Mouse (Mus musculus): ENCODE data around the gene Uts2r.

The Uts2r gene

DNA sequence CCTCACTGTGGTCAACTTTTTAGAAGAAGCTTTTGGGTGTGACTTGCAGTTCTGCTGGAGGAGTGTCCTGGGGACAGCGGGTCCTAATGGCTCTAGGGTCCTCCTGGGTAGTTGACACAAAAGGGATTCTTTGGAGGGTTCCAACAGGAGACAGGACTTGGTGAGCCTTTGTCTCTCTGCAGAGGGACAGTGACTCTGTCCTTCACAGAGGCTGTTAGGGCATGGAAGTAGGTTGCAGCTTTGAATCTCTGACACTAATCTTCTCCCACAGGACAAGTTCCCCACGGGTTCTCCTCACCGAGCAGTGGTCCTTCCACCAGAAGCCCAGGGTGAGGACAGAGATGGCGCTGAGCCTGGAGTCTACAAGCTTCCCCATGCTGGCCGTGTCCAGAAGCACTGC is at the start of gene Uts2r:
Gene Uts2r (plus strand): TSS at position 301 of the 400 bp plus-strand sequence.
- ATAC-seq (ENCODE audit: low TSS enrichment): no peak

DNA sequence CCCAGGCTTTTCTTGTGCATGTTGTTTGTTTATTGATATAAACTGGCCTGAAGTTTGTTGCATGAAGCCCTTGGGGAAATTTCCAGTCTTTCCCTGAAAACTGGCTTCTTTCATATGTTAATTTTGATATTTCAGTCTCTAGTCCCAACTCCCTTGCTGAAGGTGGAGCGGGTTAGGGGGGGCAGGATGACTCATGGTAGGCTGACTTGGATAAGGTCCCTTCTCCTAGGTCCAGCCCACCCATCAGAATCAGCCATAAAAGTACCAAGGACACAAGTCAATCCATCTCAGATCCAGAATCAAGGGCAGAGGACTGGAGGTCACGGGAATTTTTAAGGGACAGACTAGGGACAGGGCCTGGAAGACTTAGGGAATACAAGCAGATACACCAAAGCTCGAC is 49.0 kb upstream of the Uts2r start:
- ATAC-seq (ENCODE audit: low TSS enrichment): no peak

DNA sequence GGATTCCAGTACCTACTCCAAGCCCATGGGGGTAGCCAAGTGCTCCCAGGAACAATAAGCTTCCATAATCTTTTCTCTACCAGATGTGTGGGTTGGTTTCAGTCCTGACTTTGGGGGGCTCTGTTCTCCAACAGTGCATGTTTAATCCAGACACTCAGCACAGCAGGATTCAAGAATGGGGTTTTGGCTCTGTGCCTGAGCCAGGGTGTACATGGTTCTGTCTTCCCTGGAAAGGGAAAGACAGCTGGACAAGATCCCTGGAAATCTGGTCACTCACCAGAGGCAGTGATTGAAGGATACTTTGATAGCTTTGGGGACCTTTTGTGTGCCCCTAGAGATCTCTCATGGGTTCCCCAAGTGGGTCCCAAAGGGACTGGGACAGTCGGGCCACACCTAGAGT is 48.5 kb upstream of the Uts2r start:
- ATAC-seq (ENCODE audit: low TSS enrichment): no peak

DNA sequence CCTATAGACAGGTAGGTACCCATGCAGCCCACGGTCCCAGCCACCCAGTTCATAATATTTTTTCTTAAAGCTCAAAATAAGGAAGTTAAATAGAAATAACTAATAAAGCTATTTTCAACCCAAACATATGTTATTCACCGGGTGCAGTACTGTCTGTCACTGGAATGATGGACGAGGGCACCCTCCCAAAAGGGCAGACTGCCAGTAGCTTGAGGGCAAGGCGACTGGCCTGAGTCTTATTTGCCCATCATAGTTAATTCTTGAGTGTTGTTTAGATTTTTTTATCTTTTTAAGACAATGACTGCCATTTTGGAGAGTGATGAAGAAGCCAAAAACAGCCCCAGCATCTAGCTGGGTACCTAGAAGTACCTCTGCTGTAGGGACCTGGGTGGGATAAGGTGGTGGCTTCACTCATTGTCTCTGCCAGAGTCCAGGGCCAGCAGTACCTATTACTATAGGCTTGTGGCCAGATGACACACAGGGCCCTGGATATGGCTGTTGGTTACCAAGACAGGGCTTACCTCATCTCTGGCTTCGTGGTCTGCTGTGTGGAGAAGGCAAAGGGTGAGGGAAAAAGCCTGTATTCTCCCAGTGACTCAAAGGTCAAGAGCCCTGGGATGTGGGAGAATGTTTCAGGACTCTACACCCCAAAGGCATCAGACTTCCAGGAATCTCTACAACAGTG is 47.8 kb upstream of the Uts2r start:
- ATAC-seq (ENCODE audit: low TSS enrichment): no peak

DNA sequence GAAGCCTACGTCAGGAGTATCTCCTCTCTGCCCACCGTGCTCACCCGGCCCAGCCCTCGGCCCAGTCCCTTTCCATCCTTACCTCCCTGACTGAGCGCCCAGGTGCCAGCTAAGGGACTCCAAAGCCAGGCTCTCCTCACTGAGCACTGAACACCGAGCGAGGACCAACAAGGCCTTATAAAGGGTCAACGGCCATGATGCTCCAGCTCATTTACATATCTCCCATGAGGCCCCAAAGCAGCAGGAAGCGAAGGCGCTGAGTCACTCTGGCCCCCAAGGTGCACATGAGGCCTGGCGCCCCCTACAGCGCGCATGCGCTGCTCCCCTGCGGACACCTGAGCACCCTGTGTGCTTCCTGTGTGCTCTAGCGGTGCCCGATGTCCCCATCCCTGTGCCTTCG is 42.0 kb upstream of the Uts2r start:
- ATAC-seq (ENCODE audit: low TSS enrichment): no peak

DNA sequence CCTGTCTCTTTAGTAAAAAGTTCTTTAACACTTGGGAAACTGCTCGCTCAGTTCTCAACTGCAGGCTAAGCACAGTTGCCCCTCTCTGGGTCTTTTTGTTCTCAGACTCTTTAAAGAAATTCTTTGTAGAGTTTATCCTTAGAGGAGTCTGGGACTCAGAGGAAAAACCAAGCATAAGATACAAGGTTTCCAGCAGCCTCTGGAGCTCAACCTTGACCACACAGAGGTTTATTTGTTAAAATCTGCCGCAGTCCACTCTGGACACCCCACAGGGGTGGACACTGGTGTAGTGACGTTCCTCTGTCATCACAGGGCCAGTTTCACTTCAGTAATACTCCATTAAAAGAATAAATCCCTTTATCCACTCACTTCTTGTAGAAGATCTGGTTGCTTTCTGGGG is 41.5 kb upstream of the Uts2r start, which contains the start of gene Tex19.2:
Gene Tex19.2 (minus strand): TSS at position 101 of the 400 bp plus-strand sequence.
- no peak for ATAC-seq (ENCODE audit: low TSS enrichment)

DNA sequence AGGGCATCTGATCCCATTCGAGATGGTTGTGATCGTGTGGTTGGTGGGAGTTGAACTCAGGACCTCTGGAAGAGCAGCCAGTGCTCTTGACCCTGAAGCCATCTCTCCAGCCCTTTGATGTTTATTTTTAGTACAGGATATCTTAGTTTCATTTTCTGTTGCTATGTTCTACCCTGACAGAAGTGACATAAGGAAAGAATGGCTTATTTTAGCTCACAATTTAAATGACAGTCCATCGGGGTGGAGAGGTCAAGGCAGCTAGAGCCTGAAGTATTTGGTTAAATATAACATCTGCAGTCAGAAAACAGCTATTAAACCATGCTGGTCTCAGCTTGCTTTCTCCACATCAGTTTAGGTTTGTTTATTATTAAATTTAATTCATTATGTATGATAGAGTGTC is 38.9 kb upstream of the Uts2r start:
- no peak for ATAC-seq (ENCODE audit: low TSS enrichment)

DNA sequence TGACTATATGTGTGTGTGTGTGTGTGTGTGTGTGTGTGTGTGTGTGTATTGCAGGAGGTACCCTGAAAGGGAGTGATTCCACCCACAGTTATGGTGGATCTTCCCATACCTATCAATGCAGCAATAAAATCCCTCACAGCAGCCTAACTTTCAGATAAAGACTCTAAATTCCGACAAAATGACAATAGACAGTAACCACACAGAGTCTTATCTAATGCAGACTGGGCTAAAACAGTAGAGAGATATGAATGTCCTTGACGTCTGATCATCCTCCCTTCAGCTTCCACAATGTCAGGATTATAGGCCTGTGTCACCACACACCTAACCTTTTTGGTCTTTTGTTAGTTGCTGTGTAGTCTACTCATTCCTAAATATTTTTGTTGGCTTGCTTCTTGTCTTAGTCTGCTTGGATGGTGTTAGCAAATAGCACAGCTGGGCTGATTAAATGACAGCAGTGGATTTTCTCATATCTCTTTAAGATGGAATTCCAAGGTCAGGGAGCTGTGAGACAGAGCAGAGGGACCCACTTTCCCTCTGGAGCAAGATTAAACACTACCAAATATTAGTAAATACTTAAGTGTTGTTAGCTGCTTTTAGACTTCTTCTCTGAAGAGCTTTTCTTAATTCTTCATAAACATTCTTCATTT is 37.9 kb upstream of the Uts2r start:
- no peak for ATAC-seq (ENCODE audit: low TSS enrichment)

DNA sequence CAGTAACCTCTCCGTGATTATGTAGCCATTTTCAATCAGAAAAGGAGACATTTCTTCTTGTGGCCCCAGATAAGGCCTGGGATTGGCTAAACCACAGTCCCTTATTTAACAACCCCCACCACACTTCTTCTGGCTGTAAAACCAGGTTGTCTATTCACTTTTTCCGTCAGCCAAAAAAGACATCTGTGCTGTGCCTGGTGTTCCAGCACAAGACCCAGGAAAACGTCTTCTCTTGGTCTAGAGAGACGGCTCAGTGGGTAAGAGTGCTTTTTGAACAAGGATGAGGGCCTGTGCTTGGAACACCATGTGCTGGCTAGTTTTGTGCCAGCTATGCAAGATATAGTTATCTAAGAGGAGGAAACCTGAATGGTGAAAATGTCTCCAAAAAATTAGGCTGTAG is 36.6 kb upstream of the Uts2r start:
- ATAC-seq (ENCODE audit: low TSS enrichment): peak; percentile 79

DNA sequence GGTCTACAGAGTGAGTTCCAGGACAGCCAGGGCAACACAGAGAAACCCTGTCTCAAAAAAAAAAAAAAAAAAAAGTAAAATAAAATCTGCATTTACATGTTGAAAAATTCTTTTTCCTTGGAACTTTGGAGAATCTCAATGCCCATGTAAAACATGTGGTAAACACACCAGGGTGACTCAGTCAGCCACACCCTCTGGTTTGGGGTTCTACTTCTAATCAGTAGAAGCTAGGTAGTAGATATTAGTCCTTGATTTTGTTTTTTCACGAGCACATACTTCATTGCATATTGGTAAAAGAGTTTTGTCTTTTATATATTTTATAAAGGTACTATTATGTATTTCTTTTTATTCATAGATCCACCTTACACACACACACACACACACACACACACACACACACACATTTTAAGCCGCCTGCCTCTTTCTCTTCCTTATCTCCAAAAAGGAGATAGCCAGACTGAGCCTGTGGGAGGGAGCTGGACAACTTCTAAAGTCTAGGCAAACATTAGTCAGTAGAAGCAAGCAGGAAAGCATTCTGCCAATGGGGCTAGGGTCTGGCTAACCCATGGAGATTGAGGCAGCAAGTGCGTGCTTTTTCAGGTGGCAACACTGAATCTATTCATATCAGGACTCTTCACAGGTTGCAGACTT is 34.4 kb upstream of the Uts2r start:
- ATAC-seq (ENCODE audit: low TSS enrichment): no peak

DNA sequence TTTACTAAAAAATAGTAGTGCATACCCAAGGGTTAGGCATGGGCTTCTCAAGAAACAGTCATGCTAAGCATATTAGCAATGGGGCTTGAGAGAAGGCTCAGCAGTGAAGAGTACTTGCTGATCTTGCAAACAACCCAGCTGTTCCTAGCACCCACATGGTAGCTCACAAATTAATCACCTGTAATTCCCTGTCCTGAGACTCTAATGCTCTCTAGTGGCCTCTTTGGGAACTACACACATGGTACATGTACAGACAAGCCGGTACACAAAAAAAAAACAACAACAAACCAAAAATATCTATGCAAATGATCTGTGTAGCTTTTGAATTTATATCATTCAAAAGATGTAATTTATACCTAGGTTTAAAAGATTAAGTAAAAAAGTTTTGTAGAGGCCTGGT is 33.7 kb upstream of the Uts2r start:
- ATAC-seq (ENCODE audit: low TSS enrichment): no peak

DNA sequence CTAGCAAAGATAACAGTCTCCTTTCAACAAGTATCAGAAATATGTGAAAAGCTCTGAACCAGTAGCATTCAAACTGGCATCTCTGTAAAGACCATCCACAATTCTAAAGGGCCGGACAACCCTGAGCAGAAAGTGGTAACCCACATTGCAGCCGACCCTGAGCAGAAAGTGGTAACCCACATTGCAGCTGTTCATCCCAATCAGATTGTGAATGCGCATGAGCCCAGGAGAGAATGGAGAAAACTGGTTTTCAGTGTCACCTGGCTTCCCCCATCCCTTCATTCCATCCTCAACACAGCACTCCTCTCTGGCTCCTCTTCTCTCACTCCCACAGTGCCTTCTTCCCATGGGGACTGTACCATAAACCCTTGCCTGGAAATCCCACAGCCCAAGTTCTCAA is 32.6 kb upstream of the Uts2r start:
- no peak for ATAC-seq (ENCODE audit: low TSS enrichment)

DNA sequence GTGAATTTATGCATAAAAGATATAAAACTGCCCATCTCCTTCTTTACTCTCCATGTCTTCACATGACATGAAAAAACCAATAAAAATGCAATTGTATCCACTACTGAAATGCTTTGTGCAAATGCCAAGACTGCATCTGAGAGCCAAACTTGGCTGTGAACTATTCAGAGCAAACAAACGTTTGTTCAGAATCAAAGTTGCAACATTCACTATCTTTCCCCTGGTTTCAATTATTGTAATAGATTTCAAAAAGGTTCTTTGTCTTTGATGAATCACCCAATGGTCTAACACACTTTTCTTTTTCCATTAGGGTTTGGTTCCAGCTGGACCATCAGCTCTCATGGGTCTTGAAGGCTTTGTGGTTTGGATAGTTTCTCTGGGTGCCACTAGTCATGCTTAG is 30.5 kb upstream of the Uts2r start:
- no peak for ATAC-seq (ENCODE audit: low TSS enrichment)

DNA sequence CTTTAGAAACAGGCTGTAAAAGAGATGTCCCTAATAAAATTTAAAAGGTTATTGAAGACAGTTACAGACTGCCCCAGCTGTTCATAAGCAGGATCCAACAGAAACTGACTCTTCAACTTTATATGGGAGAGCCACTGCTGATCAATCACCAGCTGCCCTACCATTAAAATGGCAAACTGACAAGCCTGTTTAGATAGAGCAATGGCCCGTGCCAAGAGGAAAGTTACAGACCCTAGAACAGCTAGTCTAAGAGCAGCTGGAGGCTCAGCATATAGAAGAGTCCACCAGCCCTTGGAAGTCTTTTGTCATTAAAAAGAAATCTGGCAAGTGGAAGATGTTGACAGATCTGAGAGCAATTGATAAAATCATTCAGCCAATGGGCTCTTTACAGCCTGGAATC is 25.5 kb upstream of the Uts2r start:
- no peak for ATAC-seq (ENCODE audit: low TSS enrichment)

DNA sequence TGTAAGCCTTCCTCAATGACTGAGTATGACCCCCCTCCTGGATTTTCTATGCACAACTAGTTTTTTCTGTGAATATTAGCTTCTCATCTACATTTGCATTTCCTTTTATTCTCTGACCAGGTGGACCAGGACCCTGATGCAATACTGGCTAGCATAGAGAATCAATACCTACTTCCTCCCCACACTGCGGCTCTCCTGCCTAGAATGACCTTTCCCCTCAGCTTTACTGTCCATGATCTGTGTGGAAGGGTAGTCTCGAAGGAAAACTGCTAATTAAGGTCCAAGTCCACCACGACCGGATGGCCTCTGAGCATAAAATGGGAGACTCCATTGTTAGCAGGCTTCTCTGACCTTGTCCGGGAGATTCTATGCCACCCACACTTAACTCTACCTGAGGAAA is 22.4 kb upstream of the Uts2r start:
- ATAC-seq (ENCODE audit: low TSS enrichment): no peak

DNA sequence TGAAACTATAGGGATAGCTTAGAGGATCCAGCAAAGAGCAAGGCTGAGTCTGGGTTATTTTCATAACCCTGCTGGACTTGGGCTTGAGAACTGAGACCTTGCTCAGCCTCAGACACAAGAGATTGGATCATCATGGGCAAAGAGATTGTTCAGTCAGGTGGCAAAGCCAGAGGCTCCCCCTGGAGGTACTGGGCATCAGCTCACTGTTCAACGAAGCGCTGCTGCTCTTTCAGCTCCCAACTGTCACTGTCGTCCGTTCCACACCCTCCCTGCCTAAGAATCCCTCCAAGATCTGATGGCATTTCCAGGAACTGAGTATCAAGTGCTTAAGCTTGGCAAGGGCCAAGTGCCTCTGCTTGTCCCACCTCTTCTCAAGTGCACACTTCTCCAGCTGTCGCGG is 21.3 kb upstream of the Uts2r start:
- ATAC-seq (ENCODE audit: low TSS enrichment): no peak

DNA sequence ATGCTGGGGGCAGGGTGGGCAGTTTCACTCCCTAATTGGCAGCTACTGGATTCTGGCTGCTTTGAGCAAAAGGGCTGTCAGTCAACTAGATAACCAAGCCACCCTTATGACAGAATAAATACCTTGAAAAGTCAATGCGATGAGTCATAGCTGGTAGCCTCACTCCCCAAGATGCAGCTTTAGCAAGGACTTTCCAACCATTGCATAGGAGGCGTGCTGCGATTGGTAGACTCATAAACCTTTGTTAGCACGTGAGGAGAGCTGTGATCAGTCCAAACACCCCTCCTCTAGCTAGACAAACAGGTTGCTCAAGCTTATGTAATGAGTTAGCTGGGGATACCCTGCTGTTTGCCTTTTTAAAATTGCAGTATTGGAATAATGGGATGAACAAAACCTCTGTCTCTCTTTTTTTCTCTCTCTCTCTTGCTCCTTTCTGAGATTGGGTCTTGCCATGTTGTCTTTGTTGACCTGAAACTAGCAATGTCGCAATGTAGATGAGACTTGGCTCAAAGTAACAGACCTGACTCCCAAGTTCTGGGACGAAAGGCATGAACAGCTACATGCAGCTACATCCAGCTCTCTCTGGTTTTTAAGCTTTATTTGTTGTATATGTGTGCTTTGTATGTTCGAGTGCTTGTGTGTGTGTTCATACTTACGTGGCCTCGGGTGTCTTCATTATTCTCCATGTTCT is 16.6 kb upstream of the Uts2r start:
- no peak for ATAC-seq (ENCODE audit: low TSS enrichment)

DNA sequence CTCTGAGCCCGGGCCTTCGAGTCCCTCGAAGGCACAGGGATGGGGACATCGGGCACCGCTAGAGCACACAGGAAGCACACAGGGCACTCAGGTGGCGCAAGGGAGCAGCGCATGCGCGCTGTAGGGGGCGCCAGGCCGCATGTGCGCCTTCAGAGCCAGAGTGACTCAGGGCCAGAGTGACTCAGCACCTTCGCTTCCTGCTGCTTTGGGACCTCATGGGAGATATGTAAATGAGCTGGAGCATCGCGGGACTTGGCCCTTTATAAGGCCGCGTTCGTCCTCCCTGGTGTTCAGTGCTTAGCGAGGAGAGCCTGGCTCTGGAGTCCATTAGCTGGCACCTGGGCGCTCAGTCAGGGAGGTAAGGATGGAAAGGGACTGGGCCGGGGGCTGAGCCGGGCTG is 14.2 kb upstream of the Uts2r start, which contains the start of gene Tex19.1:
Gene Tex19.1 (plus strand): TSS at position 279 of the 400 bp plus-strand sequence.
- ATAC-seq (ENCODE audit: low TSS enrichment): no peak

DNA sequence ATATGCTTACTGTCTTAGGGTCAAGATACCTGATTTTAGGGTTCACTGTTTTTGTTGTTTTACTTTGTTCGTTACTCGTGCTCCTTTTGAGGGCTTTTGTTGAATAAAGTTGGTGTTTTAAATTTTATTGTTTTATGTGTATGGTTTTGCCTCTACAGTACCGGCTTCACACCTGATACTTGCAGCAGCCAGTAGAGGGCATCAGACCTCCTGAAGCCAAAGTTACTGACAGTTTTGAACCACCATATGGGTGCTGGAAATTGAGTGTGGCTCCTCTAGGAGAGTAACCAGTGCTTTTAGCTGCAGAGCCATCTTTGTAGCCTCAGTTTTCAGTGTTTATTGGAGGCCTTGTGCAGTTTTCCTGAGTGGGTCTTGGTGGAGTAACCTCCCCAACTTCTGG is 11.9 kb upstream of the Uts2r start:
- ATAC-seq (ENCODE audit: low TSS enrichment): no peak

DNA sequence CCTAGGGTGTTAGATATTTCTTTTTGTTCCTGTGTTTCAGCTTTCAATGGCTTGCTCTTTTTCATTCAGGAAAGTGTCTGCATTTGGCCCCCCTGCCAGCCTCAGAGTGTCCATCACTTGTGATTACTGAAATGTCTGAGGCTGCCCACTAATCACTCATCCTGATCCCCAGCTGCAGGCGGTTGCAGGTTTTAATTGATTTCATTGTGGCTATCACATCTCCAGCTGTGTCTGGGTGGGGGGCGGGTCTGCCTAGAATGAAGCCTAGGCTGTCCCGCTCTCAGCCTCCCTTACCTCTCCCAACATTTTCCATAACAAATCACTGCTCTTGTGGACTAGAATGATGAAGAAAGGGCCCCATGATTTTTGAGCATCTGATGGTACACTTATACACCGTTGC is 5.9 kb upstream of the Uts2r start:
- no peak for ATAC-seq (ENCODE audit: low TSS enrichment)

DNA sequence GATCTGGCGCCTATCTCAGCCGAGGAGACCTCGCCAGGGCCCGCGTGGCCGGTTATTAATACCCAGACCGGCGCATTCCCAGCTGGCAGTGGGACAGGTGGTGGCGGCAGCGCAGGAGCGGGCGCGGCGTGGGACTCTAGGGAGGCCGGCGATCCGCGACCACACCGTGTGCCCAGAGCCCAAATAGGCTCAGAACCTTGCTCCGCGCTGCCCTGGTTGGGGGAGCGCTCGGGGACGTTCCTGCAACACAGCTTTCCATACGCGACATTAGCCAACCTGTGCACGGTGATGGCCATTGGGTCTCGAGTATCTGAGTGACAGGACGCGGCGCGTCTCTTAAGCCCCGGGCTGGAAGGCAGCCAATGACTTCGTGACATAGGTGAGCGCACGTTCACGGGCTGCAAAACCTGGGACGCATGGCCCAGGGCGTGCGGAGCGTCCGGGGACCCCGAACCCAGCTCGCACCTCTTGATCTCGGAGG is 3.6 kb upstream of the Uts2r start:
- ATAC-seq (ENCODE audit: low TSS enrichment): no peak

DNA sequence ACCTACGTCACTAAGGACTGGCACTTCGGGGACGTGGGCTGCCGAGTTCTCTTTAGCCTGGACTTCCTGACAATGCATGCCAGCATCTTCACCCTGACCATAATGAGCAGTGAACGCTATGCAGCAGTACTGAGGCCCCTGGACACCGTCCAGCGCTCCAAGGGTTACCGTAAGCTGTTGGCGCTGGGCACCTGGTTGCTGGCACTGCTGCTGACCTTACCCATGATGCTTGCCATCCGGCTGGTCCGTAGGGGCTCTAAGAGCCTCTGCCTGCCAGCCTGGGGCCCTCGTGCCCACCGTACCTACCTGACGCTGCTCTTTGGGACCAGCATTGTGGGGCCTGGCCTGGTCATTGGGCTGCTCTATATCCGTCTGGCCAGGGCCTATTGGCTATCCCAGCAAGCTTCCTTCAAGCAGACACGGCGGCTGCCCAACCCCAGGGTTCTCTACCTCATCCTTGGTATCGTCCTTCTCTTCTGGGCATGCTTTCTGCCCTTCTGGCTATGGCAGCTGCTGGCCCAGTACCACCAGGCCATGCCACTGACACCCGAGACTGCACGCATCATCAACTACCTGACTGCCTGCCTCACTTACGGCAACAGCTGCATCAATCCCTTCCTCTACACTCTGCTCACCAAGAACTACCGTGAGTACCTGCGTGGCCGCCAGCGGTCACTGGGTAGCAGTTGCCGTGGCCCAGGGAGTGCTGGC is 720 bp downstream of the Uts2r start:
- ATAC-seq (ENCODE audit: low TSS enrichment): no peak

All from frontal cortex, adult (tissue).